Mouse (Mus musculus): ENCODE measurements around the gene Sh3pxd2a. TPM values are rescaled to one million over a fixed set of nuclear protein-coding genes. Genes with fewer than 3 reads are reported as not detected.

Gene Sh3pxd2a
- polyA plus RNA-seq, 1 experiment: 47.6 TPM

GRCm38 (mm10) chr19:47264322-47265092 lies 199.7 kb downstream of the Sh3pxd2a start:
- H3K9me3 ChIP-seq (replicated peaks; ENCODE audit: control insufficient read depth, insufficient read depth, low read length, poor library complexity, severe bottlenecking): no peaks in the 10 kb centered on the region
- H3K9ac ChIP-seq (ENCODE audit: low read depth, poor library complexity, severe bottlenecking): no peak overlapping the region
- peak; percentile 97 for TF ChIP-seq CTCF (IDR thresholded peaks at IDR 0.05; ENCODE audit: low read depth, low read length)
- TF ChIP-seq POLR2A (IDR thresholded peaks at IDR 0.05; ENCODE audit: insufficient read depth, low read length): no peak
- no peak overlapping the region for H3K27ac ChIP-seq (ENCODE audit: insufficient read depth, low read length)
- no peaks in the 10 kb centered on the region for H3K4me1 ChIP-seq (ENCODE audit: control insufficient read depth, insufficient read depth, low read length)
- no peaks in the 10 kb centered on the region for H3K36me3 ChIP-seq (ENCODE audit: control insufficient read depth, insufficient read depth, low read length, poor library complexity, severe bottlenecking)
- H3K4me3 ChIP-seq (ENCODE audit: low read depth, low read length): no peak overlapping the region
- H3K27me3 ChIP-seq (ENCODE audit: control insufficient read depth, insufficient read depth, low read length, poor library complexity, severe bottlenecking): no peaks in the 10 kb centered on the region

GRCm38 (mm10) chr19:47263621-47264020 lies 200.6 kb downstream of the Sh3pxd2a start:
- H3K36me3 ChIP-seq (ENCODE audit: control insufficient read depth, insufficient read depth, low read length, poor library complexity, severe bottlenecking): no peaks in the 10 kb centered on the region
- no peaks in the 10 kb centered on the region for H3K4me1 ChIP-seq (ENCODE audit: control insufficient read depth, insufficient read depth, low read length)
- TF ChIP-seq CTCF (IDR thresholded peaks at IDR 0.05; ENCODE audit: low read depth, low read length) (no peak), EP300 (IDR thresholded peaks at IDR 0.05; ENCODE audit: insufficient read depth, low read depth, low read length) (no peak), POLR2A (IDR thresholded peaks at IDR 0.05; ENCODE audit: insufficient read depth, low read length) (no peak)
- H3K27me3 ChIP-seq (ENCODE audit: control insufficient read depth, insufficient read depth, low read length, poor library complexity, severe bottlenecking): no peaks in the 10 kb centered on the region
- H3K9ac ChIP-seq (ENCODE audit: low read depth, poor library complexity, severe bottlenecking): no peak overlapping the region
- H3K27ac ChIP-seq (ENCODE audit: insufficient read depth, low read length): no peak overlapping the region
- H3K4me3 ChIP-seq (ENCODE audit: low read depth, low read length): no peak overlapping the region
- no peaks in the 10 kb centered on the region for H3K9me3 ChIP-seq (replicated peaks; ENCODE audit: control insufficient read depth, insufficient read depth, low read length, poor library complexity, severe bottlenecking)

GRCm38 (mm10) chr19:47261196-47261595 lies 203.0 kb downstream of the Sh3pxd2a start:
- Histone ChIP-seq H3K4me3 (ENCODE audit: low read depth, low read length) (no peak overlapping the region), H3K9ac (ENCODE audit: low read depth, poor library complexity, severe bottlenecking) (no peak overlapping the region), H3K4me1 (ENCODE audit: control insufficient read depth, insufficient read depth, low read length) (no peaks in the 10 kb centered on the region), H3K27ac (ENCODE audit: insufficient read depth, low read length) (no peak overlapping the region), H3K27me3 (ENCODE audit: control insufficient read depth, insufficient read depth, low read length, poor library complexity, severe bottlenecking) (no peaks in the 10 kb centered on the region), H3K9me3 (replicated peaks; ENCODE audit: control insufficient read depth, insufficient read depth, low read length, poor library complexity, severe bottlenecking) (no peaks in the 10 kb centered on the region), H3K36me3 (ENCODE audit: control insufficient read depth, insufficient read depth, low read length, poor library complexity, severe bottlenecking) (no peaks in the 10 kb centered on the region)
- TF ChIP-seq POLR2A (IDR thresholded peaks at IDR 0.05; ENCODE audit: insufficient read depth, low read length) (no peak), EP300 (IDR thresholded peaks at IDR 0.05; ENCODE audit: insufficient read depth, low read depth, low read length) (no peak), CTCF (IDR thresholded peaks at IDR 0.05; ENCODE audit: low read depth, low read length) (no peak)

- H3K27ac ChIP-seq (ENCODE audit: insufficient read depth, low read length): no peak overlapping the region
- no peaks in the 10 kb centered on the region for H3K27me3 ChIP-seq (ENCODE audit: control insufficient read depth, insufficient read depth, low read length, poor library complexity, severe bottlenecking)
- no peak overlapping the region for H3K4me3 ChIP-seq (ENCODE audit: low read depth, low read length)
- no peaks in the 10 kb centered on the region for H3K9me3 ChIP-seq (replicated peaks; ENCODE audit: control insufficient read depth, insufficient read depth, low read length, poor library complexity, severe bottlenecking)
- no peak overlapping the region for H3K9ac ChIP-seq (ENCODE audit: low read depth, poor library complexity, severe bottlenecking)
- TF ChIP-seq EP300 (IDR thresholded peaks at IDR 0.05; ENCODE audit: insufficient read depth, low read depth, low read length) (no peak), CTCF (IDR thresholded peaks at IDR 0.05; ENCODE audit: low read depth, low read length) (peak; percentile 75)
- no peaks in the 10 kb centered on the region for H3K4me1 ChIP-seq (ENCODE audit: control insufficient read depth, insufficient read depth, low read length)
- no peaks in the 10 kb centered on the region for H3K36me3 ChIP-seq (ENCODE audit: control insufficient read depth, insufficient read depth, low read length, poor library complexity, severe bottlenecking)
These were observed 204.6 kb downstream of the Sh3pxd2a start for GRCm38 (mm10) chr19:47259581-47259980.

- Histone ChIP-seq H3K9me3 (replicated peaks; ENCODE audit: control insufficient read depth, insufficient read depth, low read length, poor library complexity, severe bottlenecking) (no peaks in the 10 kb centered on the region), H3K4me1 (ENCODE audit: control insufficient read depth, insufficient read depth, low read length) (no peaks in the 10 kb centered on the region), H3K36me3 (ENCODE audit: control insufficient read depth, insufficient read depth, low read length, poor library complexity, severe bottlenecking) (no peaks in the 10 kb centered on the region), H3K9ac (ENCODE audit: low read depth, poor library complexity, severe bottlenecking) (no peak overlapping the region), H3K27ac (ENCODE audit: insufficient read depth, low read length) (no peak overlapping the region), H3K4me3 (ENCODE audit: low read depth, low read length) (no peak overlapping the region), H3K27me3 (ENCODE audit: control insufficient read depth, insufficient read depth, low read length, poor library complexity, severe bottlenecking) (no peaks in the 10 kb centered on the region)
- TF ChIP-seq CTCF (IDR thresholded peaks at IDR 0.05; ENCODE audit: low read depth, low read length): no peak
These were observed 208.3 kb downstream of the Sh3pxd2a start for GRCm38 (mm10) chr19:47255919-47256318.

- H3K9me3 ChIP-seq (replicated peaks; ENCODE audit: control insufficient read depth, insufficient read depth, low read length, poor library complexity, severe bottlenecking): no peaks in the 10 kb centered on the region
- no peak overlapping the region for H3K4me3 ChIP-seq (ENCODE audit: low read depth, low read length)
- H3K9ac ChIP-seq (ENCODE audit: low read depth, poor library complexity, severe bottlenecking): no peak overlapping the region
- no peaks in the 10 kb centered on the region for H3K36me3 ChIP-seq (ENCODE audit: control insufficient read depth, insufficient read depth, low read length, poor library complexity, severe bottlenecking)
- no peak overlapping the region for H3K27ac ChIP-seq (ENCODE audit: insufficient read depth, low read length)
- no peaks in the 10 kb centered on the region for H3K27me3 ChIP-seq (ENCODE audit: control insufficient read depth, insufficient read depth, low read length, poor library complexity, severe bottlenecking)
- no peaks in the 10 kb centered on the region for H3K4me1 ChIP-seq (ENCODE audit: control insufficient read depth, insufficient read depth, low read length)
- TF ChIP-seq POLR2A (IDR thresholded peaks at IDR 0.05; ENCODE audit: insufficient read depth, low read length): no peak
- no peak for TF ChIP-seq EP300 (IDR thresholded peaks at IDR 0.05; ENCODE audit: insufficient read depth, low read depth, low read length)
- TF ChIP-seq CTCF (IDR thresholded peaks at IDR 0.05; ENCODE audit: low read depth, low read length): no peak
These were observed 209.2 kb downstream of the Sh3pxd2a start for GRCm38 (mm10) chr19:47255036-47255435.
